Mouse (Mus musculus): Measurements from ENCODE around the gene Prpf4b. TPM values are rescaled to one million over a fixed set of nuclear protein-coding genes. Genes with fewer than 3 reads are reported as not detected.
"Not testable (repeated sequence)": the region's sequence is repeated elsewhere in the genome, so short reads cannot be mapped to it uniquely, and the experiment has no call there.

Prpf4b gene
- polyA plus RNA-seq (2015; fragmentation: Nextera tagmentation; extraction: Ambion mirVana): 41.7 and 52.2 TPM in 2 replicates

DNA sequence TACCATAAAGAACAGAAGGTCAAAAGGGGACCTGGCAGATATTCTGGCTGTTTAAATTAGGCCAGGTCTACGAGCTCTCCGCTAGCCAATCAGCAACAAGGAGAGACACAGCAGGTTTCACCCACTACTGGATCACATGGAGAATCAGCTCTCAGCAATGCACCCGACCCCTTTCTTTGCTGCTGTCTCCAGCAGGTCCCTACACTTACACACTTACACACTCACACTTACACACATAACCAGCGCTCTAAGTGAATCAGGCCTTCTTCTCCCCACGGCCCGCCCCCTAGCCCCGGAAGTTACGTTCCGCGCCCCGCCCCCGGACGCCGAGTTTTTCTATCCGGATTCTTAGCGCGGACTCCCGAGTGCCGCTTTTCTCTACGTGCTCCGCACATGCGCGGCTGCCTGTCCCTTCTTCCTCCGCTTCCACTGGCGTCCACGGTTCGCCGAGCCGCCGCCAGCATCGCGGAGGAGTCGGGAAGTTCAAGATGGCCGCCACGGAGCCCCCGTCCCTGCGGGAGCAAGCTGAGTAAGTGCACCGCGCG is at the start of gene Prpf4b:
Prpf4b (plus strand) TSS at position 137 of the 545 bp plus-strand sequence.
- H3K4me3 ChIP-seq (replicated peaks): peak within 1 kb of the TSS; percentile 93
- DNase-seq (peak; percentile 86), ATAC-seq (ENCODE audit: low read depth) (peak; percentile 67)
- H3K9ac ChIP-seq: peak within 1 kb of the TSS; percentile 95
- H3K4me2 ChIP-seq: peak within 1 kb of the TSS; percentile 82
- H3K27ac ChIP-seq: peak within 1 kb of the TSS; percentile 98
- peaks cover 7% of the 10 kb centered on the region; the same call in 1 of the 2 replicates for H3K36me3 ChIP-seq
- no peaks in the 10 kb centered on the region for H3K9me3 ChIP-seq (replicated peaks)
- H3K4me1 ChIP-seq (replicated peaks): peaks cover 46% of the 10 kb centered on the region
- H3K27me3 ChIP-seq: no peaks in the 10 kb centered on the region
- WGBS (ENCODE audit: insufficient replicate concordance): under 1% methylated on average over 40 of the region's 40 CpGs

DNA sequence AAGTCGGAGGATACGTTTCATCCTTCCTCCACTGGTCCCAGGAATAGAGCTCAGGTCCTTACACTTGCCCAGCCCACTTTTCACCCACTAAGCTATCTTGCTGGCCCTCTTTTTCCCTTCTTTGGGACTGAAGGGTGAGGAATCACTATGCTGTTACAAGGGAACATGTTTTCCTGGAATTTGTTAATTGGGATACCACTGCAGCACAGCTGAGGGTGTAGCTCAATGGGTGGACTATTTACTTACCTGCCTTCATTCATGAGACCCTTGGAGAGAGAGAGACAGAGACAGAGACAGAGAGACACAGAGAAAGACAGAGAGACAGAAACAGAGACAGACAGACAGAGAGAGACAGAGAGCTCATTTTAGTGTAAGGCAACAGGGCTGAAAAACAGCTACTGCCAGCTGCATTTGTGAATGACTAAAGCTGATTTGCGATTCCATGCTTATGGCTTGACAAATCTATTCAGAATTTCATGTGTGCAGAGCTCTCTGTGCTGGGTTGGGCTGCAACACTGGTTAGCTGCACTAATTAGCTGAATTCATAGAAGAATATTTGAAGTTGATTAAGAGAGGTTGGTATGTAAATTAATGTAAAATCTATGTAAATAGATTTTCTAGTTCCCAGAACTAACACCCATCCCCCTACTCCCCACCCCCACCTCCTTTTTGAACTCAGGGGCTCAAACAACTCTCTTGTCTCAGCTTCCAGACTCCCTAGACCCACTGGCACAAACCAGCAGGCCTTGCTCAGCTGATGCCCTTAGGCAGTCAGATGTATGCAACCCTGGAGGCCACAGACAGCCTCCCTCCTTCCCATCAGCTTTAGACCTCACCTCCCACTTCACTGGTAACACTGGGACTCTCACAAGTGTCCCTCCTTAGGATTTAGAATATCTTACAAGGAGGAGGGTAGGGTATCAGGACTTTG is 48.1 kb upstream of the Prpf4b start:
- ATAC-seq (ENCODE audit: low read depth) (no peak), DNase-seq (no peak)
- Histone ChIP-seq H3K4me1 (replicated peaks) (peaks cover 72% of the 10 kb centered on the region), H3K9me3 (replicated peaks) (0 out of 2 replicates have a peak, but pooled peaks cover 5% of the 10 kb centered on the region), H3K4me3 (replicated peaks) (no peak overlapping the region), H3K27me3 (no peaks in the 10 kb centered on the region), H3K27ac (peak overlapping the region; percentile 88), H3K36me3 (no peaks in the 10 kb centered on the region), H3K4me2 (peak overlapping the region; percentile 42), H3K9ac (peak overlapping the region; percentile 41; the same call in 1 of the 2 replicates)
- 80% methylated on average over 3 of the region's 3 CpGs for WGBS (ENCODE audit: insufficient replicate concordance)

DNA sequence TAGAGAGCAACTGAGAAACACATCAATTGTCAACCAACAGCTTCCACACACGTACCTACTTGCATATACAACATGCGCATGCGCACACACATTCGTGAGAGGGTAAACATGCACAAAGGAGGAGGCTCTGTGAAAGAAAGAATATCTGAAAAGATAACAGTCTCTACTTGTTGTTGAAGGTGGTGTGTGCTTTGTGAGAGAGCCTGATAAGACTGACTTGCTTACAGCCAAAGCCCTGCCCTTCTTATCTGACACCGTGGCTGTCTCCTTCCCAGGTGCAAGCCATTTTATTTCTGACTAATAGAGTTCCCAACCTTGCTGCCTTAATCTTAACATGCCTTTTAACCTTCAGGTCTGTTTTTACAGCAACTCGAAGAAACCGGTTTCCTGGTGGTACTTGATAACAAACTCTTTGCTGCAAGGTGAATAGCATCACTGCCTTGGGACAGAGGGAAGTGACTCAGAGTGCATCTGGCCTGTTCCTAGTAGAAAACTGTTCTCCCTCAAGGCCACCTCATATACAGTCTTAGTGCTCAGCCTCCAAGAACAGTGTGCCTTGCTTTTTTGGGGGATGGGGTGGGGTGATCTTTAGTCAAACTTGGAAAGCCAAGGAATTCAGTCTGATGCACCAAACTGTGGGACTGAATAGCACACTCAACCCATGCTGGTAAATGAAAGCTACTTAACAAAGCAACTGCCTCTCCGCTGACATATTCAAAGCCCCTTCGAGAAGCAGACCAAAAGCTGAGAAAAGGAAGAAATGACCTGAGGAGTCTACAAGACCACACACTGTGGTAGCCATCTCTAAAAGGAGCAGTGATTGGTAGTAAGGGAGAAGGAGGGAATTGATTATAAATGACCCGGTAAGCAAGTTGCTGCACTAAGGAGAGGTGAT is 46.9 kb upstream of the Prpf4b start:
- H3K36me3 ChIP-seq: no peaks in the 10 kb centered on the region
- H3K9me3 ChIP-seq (replicated peaks): 0 out of 2 replicates have a peak, but pooled peaks cover 5% of the 10 kb centered on the region
- H3K4me3 ChIP-seq (replicated peaks): no peak overlapping the region
- no peak overlapping the region for H3K9ac ChIP-seq
- peak; percentile 67 for DNase-seq
- 27% methylated on average over 10 of the region's 10 CpGs for WGBS (ENCODE audit: insufficient replicate concordance)
- peak overlapping the region; percentile 88 for H3K27ac ChIP-seq
- peak overlapping the region; percentile 42; the same call in 1 of the 2 replicates for H3K4me2 ChIP-seq
- peaks cover 66% of the 10 kb centered on the region for H3K4me1 ChIP-seq (replicated peaks)
- ATAC-seq (ENCODE audit: low read depth): peak; percentile 88
- H3K27me3 ChIP-seq: no peaks in the 10 kb centered on the region

DNA sequence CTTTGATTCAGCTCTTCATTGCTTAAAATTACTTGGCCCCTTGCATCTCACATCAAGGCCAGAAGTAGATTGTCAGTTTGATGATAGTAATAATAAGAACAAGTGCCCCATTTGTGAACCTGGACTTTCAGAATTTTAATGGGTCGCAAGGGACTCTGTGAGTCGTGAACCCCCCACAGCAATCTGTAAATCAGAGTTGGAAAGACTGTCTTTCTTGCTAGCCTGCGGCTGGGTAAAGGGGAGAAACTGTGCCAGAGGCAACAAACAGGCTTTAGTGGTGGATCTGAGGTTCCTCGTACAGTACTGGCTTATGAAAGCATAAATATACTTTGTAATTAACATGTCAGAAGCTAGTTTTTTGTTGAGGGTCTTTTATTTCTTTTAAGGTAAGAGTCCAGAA is 32.3 kb upstream of the Prpf4b start:
- 69% methylated on average over 4 of the region's 4 CpGs for WGBS (ENCODE audit: insufficient replicate concordance)
- H3K4me1 ChIP-seq (replicated peaks): peaks cover 6% of the 10 kb centered on the region; the same call in 1 of the 2 replicates
- DNase-seq (no peak), ATAC-seq (ENCODE audit: low read depth) (no peak)
- no peaks in the 10 kb centered on the region for H3K36me3 ChIP-seq
- H3K27me3 ChIP-seq: no peaks in the 10 kb centered on the region
- no peak overlapping the region for H3K27ac ChIP-seq
- H3K4me2 ChIP-seq: no peak overlapping the region
- H3K9me3 ChIP-seq (replicated peaks): no peaks in the 10 kb centered on the region
- no peak overlapping the region for H3K4me3 ChIP-seq (replicated peaks)
- H3K9ac ChIP-seq: no peak overlapping the region

DNA sequence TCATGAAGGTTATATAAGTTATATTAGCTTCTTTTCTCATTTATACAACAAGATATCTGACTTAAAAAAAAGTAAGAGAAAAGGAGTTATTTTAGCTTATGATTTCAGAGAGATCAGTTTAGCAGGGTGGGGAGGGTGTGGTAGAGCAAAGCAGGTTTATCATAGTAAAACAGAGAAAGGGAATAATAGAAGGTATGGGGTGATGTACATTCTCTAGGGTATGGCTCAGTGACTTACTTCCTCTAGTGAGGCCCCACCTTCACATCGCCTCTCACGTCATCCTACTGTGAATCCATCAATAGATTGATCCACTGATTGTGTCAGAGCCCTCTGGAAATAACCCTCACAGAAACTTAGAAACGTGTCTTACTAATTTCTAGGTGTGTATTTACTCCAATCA is 24.3 kb upstream of the Prpf4b start:
- WGBS (ENCODE audit: insufficient replicate concordance): 41% methylated on average over 3 of the region's 3 CpGs
- DNase-seq (no peak), ATAC-seq (ENCODE audit: low read depth) (peak; percentile 77)
- Histone ChIP-seq H3K27ac (no peak overlapping the region), H3K4me2 (no peak overlapping the region), H3K9ac (no peak overlapping the region), H3K4me3 (replicated peaks) (no peak overlapping the region), H3K4me1 (replicated peaks) (peaks cover 28% of the 10 kb centered on the region), H3K27me3 (no peaks in the 10 kb centered on the region), H3K9me3 (replicated peaks) (peaks cover 22% of the 10 kb centered on the region), H3K36me3 (peaks cover 9% of the 10 kb centered on the region; the same call in 1 of the 2 replicates)

DNA sequence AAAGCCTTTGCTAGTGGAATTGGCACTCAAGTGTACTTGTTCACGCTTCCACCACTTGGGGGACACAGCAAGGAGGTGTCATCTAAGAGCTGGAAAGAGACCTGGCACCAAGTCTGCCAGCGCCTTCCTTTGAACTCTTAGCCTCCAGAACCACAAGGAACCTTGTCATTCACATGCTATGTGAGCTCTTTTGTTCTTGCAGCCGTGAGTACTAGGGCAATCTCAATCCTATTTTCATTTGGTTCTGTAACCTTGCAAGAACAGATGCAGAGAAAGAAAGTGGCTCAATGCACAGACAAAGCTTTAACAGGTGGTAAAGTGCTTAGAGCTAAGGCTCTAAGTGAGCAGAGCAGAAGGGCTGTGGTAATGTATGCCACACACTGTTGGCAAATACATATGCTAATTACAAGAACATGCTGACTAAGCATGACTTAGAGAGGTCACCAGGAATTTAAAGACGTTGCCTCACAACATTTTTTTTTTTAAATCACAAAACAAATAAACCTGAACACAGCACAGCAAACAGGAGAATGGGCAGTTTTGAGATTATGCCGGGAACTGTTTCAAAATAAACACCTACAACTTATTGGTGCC is 23.8 kb upstream of the Prpf4b start:
- H3K9ac ChIP-seq: no peak overlapping the region
- peaks cover 28% of the 10 kb centered on the region for H3K4me1 ChIP-seq (replicated peaks)
- peaks cover 22% of the 10 kb centered on the region for H3K9me3 ChIP-seq (replicated peaks)
- DNase-seq (no peak), ATAC-seq (ENCODE audit: low read depth) (no peak)
- H3K27me3 ChIP-seq: no peaks in the 10 kb centered on the region
- no peak overlapping the region for H3K27ac ChIP-seq
- H3K36me3 ChIP-seq: peaks cover 9% of the 10 kb centered on the region; the same call in 1 of the 2 replicates
- 60% methylated on average over 5 of the region's 5 CpGs for WGBS (ENCODE audit: insufficient replicate concordance)
- H3K4me3 ChIP-seq (replicated peaks): no peak overlapping the region
- H3K4me2 ChIP-seq: no peak overlapping the region

DNA sequence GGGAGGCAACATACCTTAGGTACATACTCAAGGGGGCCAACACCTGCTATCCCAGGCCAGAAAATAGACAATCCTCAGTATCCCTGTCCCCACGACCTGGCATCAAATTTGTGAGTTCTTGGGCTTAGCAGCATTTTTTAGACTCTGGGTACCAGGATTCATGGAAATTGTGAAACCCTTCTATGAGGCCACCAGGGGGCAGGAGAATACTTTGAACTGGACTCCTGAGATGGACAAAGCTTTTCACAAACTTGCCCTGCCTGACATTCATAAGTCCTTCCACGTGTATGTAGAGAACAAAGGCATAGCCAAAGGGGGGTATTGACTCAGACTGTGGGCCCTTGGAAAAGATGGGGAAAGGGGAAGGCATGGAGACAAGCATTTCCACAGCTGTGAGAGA is 17.6 kb upstream of the Prpf4b start:
- ATAC-seq (ENCODE audit: low read depth): no peak
- no peak overlapping the region for H3K9ac ChIP-seq
- H3K9me3 ChIP-seq (replicated peaks): peaks cover 22% of the 10 kb centered on the region
- H3K4me2 ChIP-seq: no peak overlapping the region
- 11% methylated on average over 2 of the region's 2 CpGs for WGBS (ENCODE audit: insufficient replicate concordance)
- H3K27me3 ChIP-seq: no peaks in the 10 kb centered on the region
- H3K4me1 ChIP-seq (replicated peaks): peaks cover 4% of the 10 kb centered on the region
- peaks cover 9% of the 10 kb centered on the region; the same call in 1 of the 2 replicates for H3K36me3 ChIP-seq
- no peak overlapping the region for H3K27ac ChIP-seq
- no peak overlapping the region for H3K4me3 ChIP-seq (replicated peaks)
- no peak for DNase-seq

DNA sequence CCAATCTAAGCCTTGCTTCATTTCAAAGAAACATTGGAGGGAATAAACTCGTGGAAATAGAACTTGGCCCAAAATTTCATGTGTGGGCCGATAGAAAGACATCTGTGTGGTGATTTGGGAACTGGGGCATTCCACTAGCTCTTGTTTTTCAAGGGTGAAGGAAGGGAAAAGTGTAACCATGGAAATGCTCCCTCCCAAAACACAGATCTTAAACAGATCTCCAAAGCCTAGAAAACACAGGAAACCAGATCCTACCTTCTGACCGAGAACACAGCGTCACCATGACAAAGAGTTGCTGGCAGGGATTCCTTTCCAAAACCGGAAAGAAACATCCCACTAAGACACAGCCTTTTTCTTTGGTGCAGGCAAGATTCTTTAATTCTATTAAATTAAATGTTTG is 15.7 kb upstream of the Prpf4b start:
- DNase-seq: no peak
- no peak for ATAC-seq (ENCODE audit: low read depth)
- H3K4me1 ChIP-seq (replicated peaks): peaks cover 4% of the 10 kb centered on the region
- H3K4me2 ChIP-seq: no peak overlapping the region
- H3K36me3 ChIP-seq: no peaks in the 10 kb centered on the region
- 70% methylated on average over 5 of the region's 5 CpGs for WGBS (ENCODE audit: insufficient replicate concordance)
- H3K4me3 ChIP-seq (replicated peaks): no peak overlapping the region
- H3K9ac ChIP-seq: no peak overlapping the region
- no peaks in the 10 kb centered on the region for H3K27me3 ChIP-seq
- H3K9me3 ChIP-seq (replicated peaks): peaks cover 6% of the 10 kb centered on the region
- H3K27ac ChIP-seq: no peak overlapping the region

DNA sequence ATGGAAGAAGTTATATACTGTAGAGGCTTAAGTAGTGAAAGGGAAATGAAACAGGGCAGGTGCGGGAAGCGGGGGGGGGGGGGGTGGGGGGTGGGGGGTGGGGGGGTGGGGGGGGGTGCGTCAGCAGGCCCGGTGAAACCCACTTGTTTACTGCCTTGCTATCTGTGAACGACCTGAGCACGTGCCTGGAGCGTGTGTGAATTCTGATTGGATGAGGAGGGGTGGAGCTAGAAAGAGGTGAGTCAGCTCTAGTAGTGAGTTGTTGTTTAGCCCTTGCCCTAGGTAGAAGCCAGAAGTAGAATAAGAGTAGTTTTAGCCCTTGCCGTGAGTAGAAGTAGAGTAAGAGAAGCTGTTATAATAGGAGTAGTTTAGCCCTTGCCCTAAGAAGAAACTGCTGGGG is 13.9 kb upstream of the Prpf4b start:
- ATAC-seq (ENCODE audit: low read depth): peak; percentile 80
- H3K27ac ChIP-seq; H3K4me2 ChIP-seq; H3K9me3 ChIP-seq (replicated peaks); DNase-seq; H3K4me1 ChIP-seq (replicated peaks); H3K9ac ChIP-seq; H3K36me3 ChIP-seq; H3K4me3 ChIP-seq (replicated peaks); H3K27me3 ChIP-seq: not testable (repeated sequence)
- 28% methylated on average over 7 of the region's 8 CpGs for WGBS (ENCODE audit: insufficient replicate concordance)

DNA sequence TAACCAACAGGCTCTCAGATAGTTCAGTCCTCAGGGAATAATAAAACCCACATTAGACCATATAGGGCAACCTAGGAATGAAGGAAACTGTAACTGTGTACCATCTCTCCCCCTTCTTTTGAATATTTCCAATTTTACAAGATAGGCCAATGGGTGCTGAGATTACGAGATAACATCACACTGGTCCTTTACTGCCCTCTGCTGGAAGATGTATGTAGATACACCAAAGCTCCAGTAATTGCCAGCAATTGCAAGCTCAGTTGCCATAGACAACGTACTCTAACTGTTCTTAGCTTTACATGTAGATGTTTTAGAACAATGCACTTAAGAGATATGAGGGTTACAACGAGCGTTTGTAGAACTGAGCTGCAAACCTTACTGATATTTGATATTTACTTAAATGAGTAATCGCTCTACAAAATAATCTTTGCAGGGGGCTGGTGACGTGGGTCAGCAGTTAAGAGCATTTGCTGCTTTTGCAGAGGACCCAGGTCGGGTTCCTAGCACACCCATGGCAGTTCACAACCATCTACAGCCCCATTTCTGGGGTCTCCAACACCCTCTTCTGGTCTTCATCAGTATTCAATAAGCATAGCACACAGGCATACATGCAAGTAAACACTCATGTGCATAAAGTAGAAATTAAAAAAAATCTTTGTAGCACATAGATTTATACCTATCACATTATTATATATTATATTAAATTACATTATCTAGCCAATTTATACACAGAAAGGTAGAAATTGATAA is 10.5 kb upstream of the Prpf4b start:
- H3K9me3 ChIP-seq (replicated peaks): no peaks in the 10 kb centered on the region
- no peak overlapping the region for H3K27ac ChIP-seq
- no peak overlapping the region for H3K9ac ChIP-seq
- no peaks in the 10 kb centered on the region for H3K27me3 ChIP-seq
- no peak overlapping the region for H3K4me3 ChIP-seq (replicated peaks)
- H3K4me1 ChIP-seq (replicated peaks): peaks cover 4% of the 10 kb centered on the region
- ATAC-seq (ENCODE audit: low read depth) (no peak), DNase-seq (no peak)
- no peaks in the 10 kb centered on the region for H3K36me3 ChIP-seq
- H3K4me2 ChIP-seq: no peak overlapping the region
- 32% methylated on average over 7 of the region's 7 CpGs for WGBS (ENCODE audit: insufficient replicate concordance)

Measured in liver, embryonic 13.5 days (tissue).